Mouse (Mus musculus): ENCODE data around the gene Man2a1. TPM values are rescaled to one million over a fixed set of nuclear protein-coding genes. Genes with fewer than 3 reads are reported as not detected.

Man2a1 gene
- 9.0 and 10.7 TPM in 2 replicates for polyA plus RNA-seq (2012; ENCODE audit: low replicate concordance)

DNA sequence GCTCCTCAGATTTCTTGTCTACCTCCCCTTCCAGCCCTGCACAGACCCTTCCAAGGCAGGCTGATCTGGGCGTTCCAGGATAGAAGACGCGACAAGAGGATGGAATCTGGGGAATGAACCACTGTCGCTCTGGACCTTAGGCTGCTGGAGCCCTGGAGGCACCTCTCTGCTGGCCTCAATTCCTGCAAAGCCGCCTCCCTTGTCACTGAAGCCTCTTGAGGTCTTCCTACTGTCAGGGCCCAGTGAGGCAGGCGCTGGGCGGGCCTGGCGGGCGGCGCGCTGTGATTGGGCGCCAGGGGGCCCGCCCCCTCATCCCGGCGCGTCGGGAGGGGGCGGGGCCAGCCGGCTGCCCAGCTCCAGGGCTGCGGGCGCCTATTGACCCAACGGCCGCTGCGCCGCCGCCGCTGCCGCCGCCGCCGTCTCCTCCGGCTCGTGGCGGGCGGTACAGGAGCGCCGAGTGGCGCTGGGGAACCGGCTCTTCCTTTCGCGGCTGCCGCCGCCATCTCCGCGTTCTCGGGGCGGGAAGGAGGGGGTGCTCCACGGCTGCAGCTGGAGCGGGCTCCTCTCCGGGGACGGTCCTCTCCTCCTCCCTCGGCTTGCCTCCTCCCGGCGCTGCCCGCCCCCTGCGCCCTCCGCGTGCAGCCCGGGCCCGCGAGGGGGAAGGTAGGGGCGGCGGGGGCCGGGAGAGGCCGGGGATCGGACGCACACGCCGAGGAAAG lies at the start of gene Man2a1:
Gene Man2a1 (plus strand): TSS at position 365 of the 719 bp plus-strand sequence.

Other genes starting within 250 kb of the Man2a1 start
- not detected in 2 replicates for gene 4930583I09Rik, start 235.3 kb downstream of the Man2a1 start, polyA plus RNA-seq (2012; ENCODE audit: low replicate concordance)